Mouse (Mus musculus) embryonic facial prominence, embryonic 11.5 days (tissue): ENCODE data around the gene Tmem150b. TPM values are rescaled to one million over a fixed set of nuclear protein-coding genes. Genes with fewer than 3 reads are reported as not detected.

Source experiments
- ATAC-seq: fragments of 200-750 bp; cut with Nextera tagmentation; replicated peaks from 2 replicates; pipeline ENCODE4 v1.8.0; 2017; ENCODE audit warnings: low read depth; ENCODE audit not compliant: insufficient number of reproducible peaks, low FRiP score, low TSS enrichment
- DNase-seq: peaks from one replicate; pipeline ENCODE4 v3.0.0-alpha.2; 2015; ENCODE audit warnings: low spot score
- H3K27ac ChIP-seq: fragments of 300-500 bp; sonication (generic); replicated peaks from 2 replicates; pipeline ENCODE4 v1.5.1; 2014; ENCODE audit warnings: mild to moderate bottlenecking, low read depth, low read length, control low read depth
- H3K27me3 ChIP-seq: fragments of 300-500 bp; sonication (generic); 2 replicates; pipeline ENCODE4 v1.6.1; 2014; ENCODE audit warnings: mild to moderate bottlenecking, low read length, moderate library complexity, mixed read lengths; ENCODE audit not compliant: control insufficient read depth, insufficient read depth
- H3K36me3 ChIP-seq: fragments of 300-500 bp; sonication (generic); replicated peaks from 2 replicates; pipeline ENCODE4 v1.6.1; 2014; ENCODE audit warnings: low read depth, mild to moderate bottlenecking, low read length, moderate library complexity, mixed read lengths; ENCODE audit not compliant: control insufficient read depth, insufficient read depth
- H3K4me1 ChIP-seq: fragments of 300-500 bp; sonication (generic); 2 replicates; pipeline ENCODE4 v1.6.1; 2014; ENCODE audit warnings: low read length, mixed read lengths; ENCODE audit not compliant: control insufficient read depth, insufficient read depth
- H3K4me2 ChIP-seq: fragments of 300-500 bp; sonication (generic); 2 replicates; pipeline ENCODE4 v1.6.1; 2014; ENCODE audit warnings: low read depth, mild to moderate bottlenecking, control low read depth, low read length, moderate library complexity
- H3K4me3 ChIP-seq: fragments of 300-500 bp; sonication (generic); 2 replicates; pipeline ENCODE4 v1.5.1; 2014; ENCODE audit warnings: low read depth, low read length, control low read depth
- H3K9ac ChIP-seq: fragments of 300-500 bp; sonication (generic); replicated peaks from 2 replicates; pipeline ENCODE4 v1.6.1; 2014; ENCODE audit warnings: mild to moderate bottlenecking, control low read depth, low read length
- H3K9me3 ChIP-seq: fragments of 300-500 bp; sonication (generic); replicated peaks from 2 replicates; pipeline ENCODE4 v1.6.1; 2016; ENCODE audit warnings: mild to moderate bottlenecking, low read length, inconsistent platforms, mixed read lengths; ENCODE audit not compliant: control insufficient read depth
- WGBS: fragments of 180-500 bp; shearing (Covaris S2); extraction: QIAGEN DNeasy Blood & Tissue Kit; methylation state at CpG from one replicate; pipeline ENCODE4 v1.1.7; 2014; 5-methylcytosine and 5-hydroxymethylcytosine counted together
- polyA plus RNA-seq: library from polyadenylated mRNA; unstranded; fragments of >200 nt; fragmentation: Nextera tagmentation; extraction: Ambion mirVana; gene quantifications from 2 replicates; pipeline ENCODE4 v1.2.1, GENCODE M21; 2014

Tmem150b gene
- polyA plus RNA-seq, 1 experiment from 2014 or later, result not detected

GRCm38 (mm10) chr7:4716955-4717354 is 8.1 kb downstream of the Tmem150b start:
- Histone ChIP-seq H3K36me3 (peaks cover 6% of the 10 kb centered on the region), H3K27me3 (no peaks in the 10 kb centered on the region), H3K4me3 (no peak overlapping the region), H3K9me3 (no peaks in the 10 kb centered on the region), H3K4me1 (no peaks in the 10 kb centered on the region), H3K27ac (no peak overlapping the region), H3K9ac (no peak overlapping the region), H3K4me2 (no peak overlapping the region)
- ATAC-seq, result no peak
- DNase-seq, result no peak
- 74% methylated on average over 6 of the region's 6 CpGs for WGBS

- H3K36me3 ChIP-seq, result peaks cover 9% of the 10 kb centered on the region
- ATAC-seq, result no peak
- 82% methylated on average over 3 of the region's 3 CpGs for WGBS
These were observed 12.5 kb downstream of the Tmem150b start for GRCm38 (mm10) chr7:4712594-4712993.

GRCm38 (mm10) chr7:4705098-4705497 is 20.0 kb downstream of the Tmem150b start:
- no peak overlapping the region for H3K4me2 ChIP-seq
- WGBS, result 41% methylated on average over 18 of the region's 18 CpGs
- no peak overlapping the region for H3K27ac ChIP-seq
- no peak overlapping the region; the same call in 1 of the 2 replicates for H3K9ac ChIP-seq
- H3K36me3 ChIP-seq, result peaks cover 2% of the 10 kb centered on the region
- no peaks in the 10 kb centered on the region for H3K27me3 ChIP-seq
- ATAC-seq, result no peak
- H3K4me3 ChIP-seq, result no peak overlapping the region
- no peaks in the 10 kb centered on the region for H3K9me3 ChIP-seq
- H3K4me1 ChIP-seq, result no peaks in the 10 kb centered on the region
- peak; percentile 49 for DNase-seq

More at GRCm38 (mm10) chr7:4712594-4712993, 12.5 kb downstream of the Tmem150b start:
- Histone ChIP-seq H3K4me3 (no peak overlapping the region), H3K9ac (no peak overlapping the region), H3K27me3 (no peaks in the 10 kb centered on the region), H3K4me2 (no peak overlapping the region), H3K27ac (no peak overlapping the region), H3K4me1 (no peaks in the 10 kb centered on the region), H3K9me3 (no peaks in the 10 kb centered on the region)
- no peak for DNase-seq

GRCm38 (mm10) chr7:4703195-4703594 is 21.9 kb downstream of the Tmem150b start:
- no peaks in the 10 kb centered on the region for H3K27me3 ChIP-seq
- H3K4me3 ChIP-seq, result no peak overlapping the region
- DNase-seq (no peak), ATAC-seq (no peak; the same call in 1 of the 2 replicates)
- H3K27ac ChIP-seq, result no peak overlapping the region; the same call in 1 of the 2 replicates
- no peak overlapping the region for H3K4me2 ChIP-seq
- H3K4me1 ChIP-seq, result no peaks in the 10 kb centered on the region
- 94% methylated on average over 7 of the region's 7 CpGs for WGBS
- no peaks in the 10 kb centered on the region for H3K9me3 ChIP-seq
- no peaks in the 10 kb centered on the region; the same call in none of the 2 replicates for H3K36me3 ChIP-seq
- H3K9ac ChIP-seq, result no peak overlapping the region

GRCm38 (mm10) chr7:4702334-4702733 is 22.7 kb downstream of the Tmem150b start:
- Histone ChIP-seq H3K27me3 (no peaks in the 10 kb centered on the region), H3K4me3 (no peak overlapping the region), H3K4me2 (no peak overlapping the region), H3K27ac (no peak overlapping the region), H3K9me3 (no peaks in the 10 kb centered on the region), H3K36me3 (peaks cover 2% of the 10 kb centered on the region), H3K4me1 (no peaks in the 10 kb centered on the region), H3K9ac (no peak overlapping the region)
- DNase-seq (peak; percentile 54), ATAC-seq (no peak; the same call in 1 of the 2 replicates)
- WGBS, result 23% methylated on average over 8 of the region's 8 CpGs

GRCm38 (mm10) chr7:4693004-4693403 is 32.0 kb downstream of the Tmem150b start:
- 91% methylated on average over 6 of the region's 6 CpGs for WGBS
- Histone ChIP-seq H3K4me3 (no peak overlapping the region), H3K36me3 (peaks cover 2% of the 10 kb centered on the region; the same call in 1 of the 2 replicates), H3K9me3 (no peaks in the 10 kb centered on the region), H3K4me1 (no peaks in the 10 kb centered on the region), H3K27ac (no peak overlapping the region), H3K4me2 (no peak overlapping the region), H3K27me3 (no peaks in the 10 kb centered on the region), H3K9ac (no peak overlapping the region)
- DNase-seq (no peak), ATAC-seq (no peak)

- peak overlapping the region; percentile 94 for H3K4me2 ChIP-seq
- H3K27me3 ChIP-seq, result no peaks in the 10 kb centered on the region
- 7% methylated on average over 18 of the region's 35 CpGs for WGBS
- no peaks in the 10 kb centered on the region for H3K9me3 ChIP-seq
- peak overlapping the region; percentile 93 for H3K27ac ChIP-seq
- H3K4me3 ChIP-seq, result peak overlapping the region; percentile 94
- H3K36me3 ChIP-seq, result no peaks in the 10 kb centered on the region; the same call in 1 of the 2 replicates
- DNase-seq (peak; percentile 29), ATAC-seq (peak; percentile 32)
- H3K4me1 ChIP-seq, result no peaks in the 10 kb centered on the region
- peak overlapping the region; percentile 100 for H3K9ac ChIP-seq
These were observed 33.9 kb downstream of the Tmem150b start for GRCm38 (mm10) chr7:4690951-4691653.

GRCm38 (mm10) chr7:4690387-4690786 is 34.7 kb downstream of the Tmem150b start, which contains the start of gene Brsk1:
Brsk1 (plus strand) TSS chr7:4690604.
- peak within 1 kb of the TSS; percentile 94 for H3K4me3 ChIP-seq
- H3K36me3 ChIP-seq, result no peaks in the 10 kb centered on the region; the same call in 1 of the 2 replicates
- H3K4me2 ChIP-seq, result peak within 1 kb of the TSS; percentile 94
- no peaks in the 10 kb centered on the region for H3K27me3 ChIP-seq
- peak within 1 kb of the TSS; percentile 93 for H3K27ac ChIP-seq
- no peaks in the 10 kb centered on the region for H3K4me1 ChIP-seq
- no peaks in the 10 kb centered on the region for H3K9me3 ChIP-seq
- peak within 1 kb of the TSS; percentile 100 for H3K9ac ChIP-seq
- ATAC-seq (peak; percentile 81), DNase-seq (peak; percentile 94)
- WGBS, result 0% methylated on average over 7 of the region's 18 CpGs
